Mouse (Mus musculus): ENCODE results near the gene Sbf2.

DNA sequence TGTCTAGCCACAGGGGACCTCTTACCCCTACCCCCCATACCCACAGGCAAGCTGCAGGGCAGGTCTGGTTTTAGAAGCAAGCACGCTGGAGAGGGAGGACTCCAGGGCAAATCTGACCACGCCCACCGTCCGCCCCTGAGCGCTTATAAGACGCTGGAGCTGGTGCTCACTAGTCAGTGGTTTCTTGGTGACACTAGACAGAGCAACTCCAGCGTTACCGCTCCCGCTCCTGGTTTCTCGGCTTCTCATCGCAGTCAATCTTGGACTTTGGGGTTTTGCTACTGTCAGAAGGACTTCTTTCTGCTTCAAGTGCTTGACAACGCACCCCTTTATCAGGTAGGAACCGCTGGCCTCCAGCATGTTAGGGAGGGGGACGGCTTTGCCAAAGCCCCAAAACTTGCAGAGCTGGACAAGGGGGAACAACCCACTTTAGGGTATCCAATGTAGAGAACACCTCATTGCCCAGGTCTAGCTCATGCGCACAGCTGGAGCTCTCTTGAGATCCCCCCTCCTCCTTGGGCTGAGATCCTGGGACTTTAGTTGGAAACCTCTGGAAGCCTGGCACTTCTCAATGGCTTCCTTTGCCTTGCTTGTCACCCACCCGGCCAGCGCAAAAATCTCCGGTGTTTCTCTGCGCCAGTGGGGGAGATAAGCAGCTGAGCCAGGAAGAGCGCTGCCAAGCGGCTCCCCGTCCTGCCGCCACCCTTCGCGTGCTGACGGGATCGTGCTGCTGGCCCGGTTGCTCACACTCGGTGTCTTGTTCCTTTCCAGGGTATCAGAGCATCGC is 13.0 kb upstream of the Sbf2 start, which contains the start of gene Adm:
- no peak for TF ChIP-seq MAX (IDR thresholded peaks at IDR 0.05; ENCODE audit: low read length)
- no peak for TF ChIP-seq RCOR1 (IDR thresholded peaks at IDR 0.05; ENCODE audit: low read depth, low read length)
- no peak for TF ChIP-seq CTCF (IDR thresholded peaks at IDR 0.05 in 2 of 3, conservative IDR thresholded peaks at IDR 0.05 in 1 of 3; ENCODE audit: control insufficient read depth in 1 of 3, insufficient read depth in 1 of 3, low read depth in 2 of 3, low read length in 3 of 3, poor library complexity in 1 of 3, severe bottlenecking in 1 of 3)
- TF ChIP-seq HCFC1 (IDR thresholded peaks at IDR 0.05; ENCODE audit: low read depth, low read length): no peak
- no peak for TF ChIP-seq POLR2A (IDR thresholded peaks at IDR 0.05; ENCODE audit: control insufficient read depth in 1 of 2, insufficient read depth in 1 of 2, low read depth in 1 of 2, low read length in 2 of 2, poor library complexity in 1 of 2)
- TF ChIP-seq POLR2AphosphoS2 (IDR thresholded peaks at IDR 0.05; ENCODE audit: low read length): no peak
- no peak for TF ChIP-seq MAZ (IDR thresholded peaks at IDR 0.05; ENCODE audit: low read depth, low read length)
- TF ChIP-seq BHLHE40 (IDR thresholded peaks at IDR 0.05; ENCODE audit: borderline replicate concordance, low read depth, low read length): no peak
- TF ChIP-seq GATA1 (IDR thresholded peaks at IDR 0.05; ENCODE audit: low read depth, low read length): no peak
- no peak for TF ChIP-seq GABPA (IDR thresholded peaks at IDR 0.05; ENCODE audit: low read depth, low read length)
- no peak for TF ChIP-seq TCF12 (IDR thresholded peaks at IDR 0.05; ENCODE audit: low read depth, low read length)
